Mouse (Mus musculus): ENCODE results near the gene Cga. TPM values are rescaled to one million over a fixed set of nuclear protein-coding genes. Genes with fewer than 3 reads are reported as not detected.
A peak's percentile ranks its signal among the peaks of the same experiment; 100 is the strongest.

Gene Cga
- polyA plus RNA-seq, 2 experiments = not detected

- no peaks in the 10 kb centered on the region for H3K36me3 ChIP-seq (replicated peaks; ENCODE audit: control insufficient read depth, insufficient read depth, low read depth)
- DNase-seq (ENCODE audit: low read depth in 3 of 3, low spot score in 3 of 3) = no peak
- no peak overlapping the region for H3K27ac ChIP-seq
- no peaks in the 10 kb centered on the region for H3K4me1 ChIP-seq (replicated peaks; ENCODE audit: control insufficient read depth in 2 of 2, insufficient read depth in 2 of 2, low read length in 1 of 2)
- H3K27me3 ChIP-seq (ENCODE audit: control insufficient read depth, insufficient read depth, low read length) = no peaks in the 10 kb centered on the region
- ATAC-seq (ENCODE audit: insufficient read depth) = no peak
- H3K4me3 ChIP-seq (ENCODE audit: insufficient read depth in 1 of 2, low read depth in 2 of 2, low read length in 2 of 2) = no peak overlapping the region
- 82% methylated on average over 4 of the region's 4 CpGs for WGBS (ENCODE audit: insufficient replicate concordance)
- no peaks in the 10 kb centered on the region for H3K9me3 ChIP-seq (ENCODE audit: control insufficient read depth, low read length)
- no peak overlapping the region for H3K9ac ChIP-seq (replicated peaks)
- no peak overlapping the region for H3K4me2 ChIP-seq (ENCODE audit: low read depth)
- TF ChIP-seq EP300 (IDR thresholded peaks at IDR 0.05; ENCODE audit: low read depth) (no peak), CTCF (IDR thresholded peaks at IDR 0.05; ENCODE audit: low read depth) (no peak)
Observed at GRCm38 (mm10) chr4:34872896-34873495, 20.6 kb upstream of the Cga start.

- Histone ChIP-seq H3K4me2 (ENCODE audit: low read depth) (no peak overlapping the region), H3K4me3 (ENCODE audit: insufficient read depth in 1 of 2, low read depth in 2 of 2, low read length in 2 of 2) (no peak overlapping the region), H3K9me3 (ENCODE audit: control insufficient read depth, low read length) (no peaks in the 10 kb centered on the region), H3K27me3 (ENCODE audit: control insufficient read depth, insufficient read depth, low read length) (no peaks in the 10 kb centered on the region), H3K9ac (replicated peaks) (no peak overlapping the region), H3K27ac (no peak overlapping the region), H3K36me3 (replicated peaks; ENCODE audit: control insufficient read depth, insufficient read depth, low read depth) (no peaks in the 10 kb centered on the region), H3K4me1 (replicated peaks; ENCODE audit: control insufficient read depth in 2 of 2, insufficient read depth in 2 of 2, low read length in 1 of 2) (no peaks in the 10 kb centered on the region)
- no peak for TF ChIP-seq CTCF (IDR thresholded peaks at IDR 0.05; ENCODE audit: low read depth)
- no peak for TF ChIP-seq EP300 (IDR thresholded peaks at IDR 0.05; ENCODE audit: low read depth)
- 59% methylated on average over 1 of the region's 1 CpGs for WGBS (ENCODE audit: insufficient replicate concordance)
- ATAC-seq (ENCODE audit: insufficient read depth) (no peak), DNase-seq (ENCODE audit: low read depth in 3 of 3, low spot score in 3 of 3) (no peak)
Observed at GRCm38 (mm10) chr4:34874234-34874633, 19.3 kb upstream of the Cga start.

GRCm38 (mm10) chr4:34880921-34881650 is 12.5 kb upstream of the Cga start:
- Histone ChIP-seq H3K9ac (replicated peaks) (no peak overlapping the region; the same call in 1 of the 2 replicates), H3K4me1 (replicated peaks; ENCODE audit: control insufficient read depth in 2 of 2, insufficient read depth in 2 of 2, low read length in 1 of 2) (peaks cover 15 to 16% of the 10 kb centered on the region in 2 experiments), H3K36me3 (replicated peaks; ENCODE audit: control insufficient read depth, insufficient read depth, low read depth) (no peaks in the 10 kb centered on the region), H3K4me3 (ENCODE audit: insufficient read depth in 1 of 2, low read depth in 2 of 2, low read length in 2 of 2) (peak overlapping the region in 1 of 2 experiments; percentile 98; a peak in 2 of 4 replicates), H3K27me3 (ENCODE audit: control insufficient read depth, insufficient read depth, low read length) (no peaks in the 10 kb centered on the region), H3K27ac (no peak overlapping the region), H3K4me2 (ENCODE audit: low read depth) (peak overlapping the region; percentile 86), H3K9me3 (ENCODE audit: control insufficient read depth, low read length) (no peaks in the 10 kb centered on the region)
- WGBS (ENCODE audit: insufficient replicate concordance) = 74% methylated on average over 10 of the region's 10 CpGs
- TF ChIP-seq EP300 (IDR thresholded peaks at IDR 0.05; ENCODE audit: low read depth) (no peak), CTCF (IDR thresholded peaks at IDR 0.05; ENCODE audit: low read depth) (no peak)
- DNase-seq (ENCODE audit: low read depth in 3 of 3, low spot score in 3 of 3) (no peak), ATAC-seq (ENCODE audit: insufficient read depth) (no peak)

GRCm38 (mm10) chr4:34881851-34882250 is 11.7 kb upstream of the Cga start:
- TF ChIP-seq EP300 (IDR thresholded peaks at IDR 0.05; ENCODE audit: low read depth) (no peak), CTCF (IDR thresholded peaks at IDR 0.05; ENCODE audit: low read depth) (no peak)
- Histone ChIP-seq H3K4me3 (ENCODE audit: insufficient read depth in 1 of 2, low read depth in 2 of 2, low read length in 2 of 2) (peak overlapping the region; percentile 86 to 98), H3K27me3 (ENCODE audit: control insufficient read depth, insufficient read depth, low read length) (no peaks in the 10 kb centered on the region), H3K36me3 (replicated peaks; ENCODE audit: control insufficient read depth, insufficient read depth, low read depth) (no peaks in the 10 kb centered on the region), H3K9me3 (ENCODE audit: control insufficient read depth, low read length) (no peaks in the 10 kb centered on the region), H3K27ac (peak overlapping the region; percentile 77; the same call in 1 of the 2 replicates), H3K4me1 (replicated peaks; ENCODE audit: control insufficient read depth in 2 of 2, insufficient read depth in 2 of 2, low read length in 1 of 2) (peaks cover 16 to 17% of the 10 kb centered on the region in 2 experiments), H3K4me2 (ENCODE audit: low read depth) (peak overlapping the region; percentile 86), H3K9ac (replicated peaks) (peak overlapping the region; percentile 87)
- DNase-seq (ENCODE audit: low read depth in 3 of 3, low spot score in 3 of 3) (no peak), ATAC-seq (ENCODE audit: insufficient read depth) (no peak)
- 16% methylated on average over 4 of the region's 4 CpGs for WGBS (ENCODE audit: insufficient replicate concordance)

- ATAC-seq (ENCODE audit: insufficient read depth) = peak; percentile 73
- H3K9ac ChIP-seq (replicated peaks) = peak overlapping the region; percentile 87
- no peaks in the 10 kb centered on the region for H3K36me3 ChIP-seq (replicated peaks; ENCODE audit: control insufficient read depth, insufficient read depth, low read depth)
- H3K4me1 ChIP-seq (replicated peaks; ENCODE audit: control insufficient read depth in 2 of 2, insufficient read depth in 2 of 2, low read length in 1 of 2) = peaks cover 16 to 17% of the 10 kb centered on the region in 2 experiments
- under 1% methylated on average over 48 of the region's 58 CpGs for WGBS (ENCODE audit: insufficient replicate concordance)
- TF ChIP-seq EP300 (IDR thresholded peaks at IDR 0.05; ENCODE audit: low read depth) = no peak
- peak in 1 of 3 experiments; percentile 31 for DNase-seq (ENCODE audit: low read depth in 3 of 3, low spot score in 3 of 3)
- peak overlapping the region; percentile 86 to 98 for H3K4me3 ChIP-seq (ENCODE audit: insufficient read depth in 1 of 2, low read depth in 2 of 2, low read length in 2 of 2)
- H3K4me2 ChIP-seq (ENCODE audit: low read depth) = peak overlapping the region; percentile 86
- no peaks in the 10 kb centered on the region for H3K27me3 ChIP-seq (ENCODE audit: control insufficient read depth, insufficient read depth, low read length)
- H3K27ac ChIP-seq = peak overlapping the region; percentile 77
- no peaks in the 10 kb centered on the region for H3K9me3 ChIP-seq (ENCODE audit: control insufficient read depth, low read length)
Observed at GRCm38 (mm10) chr4:34882291-34882769, 11.2 kb upstream of the Cga start.

All from liver, embryonic 14.5 days (tissue).